In genomic region chr11:59530870-59531535, GRCm38 (mm10) we compare ENCODE assay signal across 13 mouse cellular contexts. TPM values are rescaled to one million over a fixed set of nuclear protein-coding genes. Genes with fewer than 3 reads are reported as not detected.
A peak's percentile ranks its signal among the peaks of the same experiment; 100 is the strongest.
DNase-seq lines count a peak whose midpoint lies in the region; ATAC-seq lines count a peak whose summit lies in the region.
"Had no signal": no experiment of that assay in that cellular context is flagged by ENCODE, and none has a peak within 500 bp of the region (broad histone marks: within the 10 kb centered on the region; RNA-seq: fewer than 3 reads in every experiment).

No protein-coding gene starts in this region.

- H3K9ac ChIP-seq in heart, embryonic 15.5 days = no peak overlapping the region
- no peak overlapping the region for H3K9ac ChIP-seq in midbrain, embryonic 16.5 days (ENCODE audit: low read depth, low read length)
- H3K9ac ChIP-seq: stomach, embryonic 15.5 days had no signal

- H3K4me3 ChIP-seq in heart, embryonic 15.5 days = no peak overlapping the region
- H3K4me3 ChIP-seq in heart, embryonic 10.5 days = no peak overlapping the region
- H3K4me3 ChIP-seq in midbrain, embryonic 16.5 days (ENCODE audit: low read depth, low read length) = no peak overlapping the region
- H3K4me3 ChIP-seq: stomach, embryonic 15.5 days had no signal

- intact Hi-C loops in left cerebral cortex, postnatal 4 days (cut with DNase I) = loop anchor here (5.0 kb wide), 1 partner anchor 36 kb away; no protein-coding TSS in a partner anchor

- ATAC-seq in heart, embryonic 15.5 days (replicated peaks; ENCODE audit: insufficient number of reproducible peaks, insufficient read depth, low FRiP score, low read depth) = 0 out of 2 replicates have a peak, but pooled peaks have one; percentile 18
- no peak for ATAC-seq in midbrain, embryonic 16.5 days

- H3K27me3 ChIP-seq in heart, embryonic 15.5 days = no peaks in the 10 kb centered on the region
- no peaks in the 10 kb centered on the region for H3K27me3 ChIP-seq in heart, embryonic 10.5 days (ENCODE audit: insufficient read depth, poor library complexity, severe bottlenecking)
- no peaks in the 10 kb centered on the region for H3K27me3 ChIP-seq in midbrain, embryonic 16.5 days (ENCODE audit: control insufficient read depth, insufficient read depth, low read depth, low read length)
- H3K27me3 ChIP-seq: stomach, embryonic 15.5 days had no signal

- no peak overlapping the region for H3K4me2 ChIP-seq in heart, embryonic 15.5 days
- H3K4me2 ChIP-seq in midbrain, embryonic 16.5 days (ENCODE audit: low read length) = no peak overlapping the region
- H3K4me2 ChIP-seq: stomach, embryonic 15.5 days had no signal

- H3K9me3 ChIP-seq in heart, embryonic 15.5 days (replicated peaks) = no peaks in the 10 kb centered on the region
- H3K9me3 ChIP-seq in heart, embryonic 10.5 days = no peaks in the 10 kb centered on the region
- H3K9me3 ChIP-seq in midbrain, embryonic 16.5 days (replicated peaks; ENCODE audit: control insufficient read depth, low read length, poor library complexity, severe bottlenecking) = no peaks in the 10 kb centered on the region
- H3K9me3 ChIP-seq: stomach, embryonic 15.5 days had no signal

- 76% methylated on average over 6 of the region's 6 CpGs for WGBS in heart, embryonic 15.5 days
- WGBS in heart, embryonic 10.5 days = 77% methylated on average over 6 of the region's 6 CpGs
- 75% methylated on average over 6 of the region's 6 CpGs for WGBS in midbrain, embryonic 16.5 days

- H3K4me1 ChIP-seq in heart, embryonic 15.5 days (replicated peaks) = no peaks in the 10 kb centered on the region; the same call in 1 of the 2 replicates
- H3K4me1 ChIP-seq in heart, embryonic 10.5 days = peaks cover 5% of the 10 kb centered on the region; the same call in 1 of the 2 replicates
- H3K4me1 ChIP-seq in midbrain, embryonic 16.5 days (ENCODE audit: control insufficient read depth, insufficient read depth, low read length) = no peaks in the 10 kb centered on the region
- H3K4me1 ChIP-seq: stomach, embryonic 15.5 days had no signal

- H3K36me3 ChIP-seq in heart, embryonic 15.5 days = no peaks in the 10 kb centered on the region
- H3K36me3 ChIP-seq in heart, embryonic 10.5 days = no peaks in the 10 kb centered on the region
- H3K36me3 ChIP-seq in midbrain, embryonic 16.5 days (ENCODE audit: control insufficient read depth, insufficient read depth, low read length) = no peaks in the 10 kb centered on the region
- H3K36me3 ChIP-seq: stomach, embryonic 15.5 days had no signal

- H3K27ac ChIP-seq in heart, embryonic 15.5 days = no peak overlapping the region
- H3K27ac ChIP-seq in heart, embryonic 10.5 days = no peak overlapping the region
- H3K27ac ChIP-seq in midbrain, embryonic 16.5 days (ENCODE audit: low read length) = no peak overlapping the region
- H3K27ac ChIP-seq: stomach, embryonic 15.5 days had no signal

- no peak for DNase-seq in heart, embryonic 10.5 days (ENCODE audit: low spot score)
- DNase-seq in MN1 (ENCODE audit: low spot score) = peak; percentile 24
- peak; percentile 85 for DNase-seq in cerebellum, postnatal 14 days
- DNase-seq in left cerebral cortex, postnatal 4 days = peak; percentile 81
- DNase-seq in natural killer cell, adult 2 months (ENCODE audit: low spot score in 2 of 2) = no peak
- no peak for DNase-seq in kidney, postnatal 10 days
- DNase-seq: adrenal gland, adult 2 months; heart, adult 18-20 months had no signal

RNA-seq across cellular contexts. Expression of gene Zkscan17, which starts 4.5 kb away (rescaled TPM):
- 11.6 and 15.9 TPM in 2 replicates for polyA plus RNA-seq in heart, embryonic 15.5 days (2015; fragmentation: Nextera tagmentation; extraction: Ambion mirVana)
- polyA plus RNA-seq in heart, embryonic 10.5 days (2016; fragmentation: Nextera tagmentation; extraction: Ambion mirVana) = 19.9 and 22.9 TPM in 2 replicates
- 10 to 100 TPM; 16.9 to 20.4 TPM for total RNA-seq in left cerebral cortex, postnatal 4 days (2021)
- polyA plus RNA-seq in midbrain, embryonic 16.5 days (2015; fragmentation: Nextera tagmentation; extraction: Ambion mirVana) = 13.4 TPM in 2 replicates

RNA-seq across cellular contexts. Expression of gene Nlrp3, which starts 10.4 kb away (rescaled TPM):
- 0.20 and 0.66 TPM in 2 replicates for polyA plus RNA-seq in heart, embryonic 15.5 days (2015; fragmentation: Nextera tagmentation; extraction: Ambion mirVana)
- 0.40 TPM in 1 of 2 replicates, not detected in the other for polyA plus RNA-seq in heart, embryonic 10.5 days (2016; fragmentation: Nextera tagmentation; extraction: Ambion mirVana)
- under 1 TPM; 0.50 to 0.60 TPM for total RNA-seq in left cerebral cortex, postnatal 4 days (2021)
- 0.09 and 0.34 TPM in 2 replicates for polyA plus RNA-seq in midbrain, embryonic 16.5 days (2015; fragmentation: Nextera tagmentation; extraction: Ambion mirVana)

RNA-seq across cellular contexts. Expression of gene Olfr222, which starts 45.0 kb away (rescaled TPM):
- not detected in 2 replicates for polyA plus RNA-seq in heart, embryonic 15.5 days (2015; fragmentation: Nextera tagmentation; extraction: Ambion mirVana)
- polyA plus RNA-seq in heart, embryonic 10.5 days (2016; fragmentation: Nextera tagmentation; extraction: Ambion mirVana) = not detected in 2 replicates
- total RNA-seq in left cerebral cortex, postnatal 4 days (2021) = not detected
- polyA plus RNA-seq in midbrain, embryonic 16.5 days (2015; fragmentation: Nextera tagmentation; extraction: Ambion mirVana) = not detected in 2 replicates
- total RNA-seq: adrenal gland, adult 2 months; heart, adult 18-20 months had no signal
- polyA plus RNA-seq: adrenal gland, adult 2 months; C2C12; liver, embryonic 16.5 days; stomach, embryonic 15.5 days had no signal

RNA-seq across cellular contexts. Expression of gene Zfp867, which starts 58.7 kb away (rescaled TPM):
- 5.9 and 6.9 TPM in 2 replicates for polyA plus RNA-seq in heart, embryonic 15.5 days (2015; fragmentation: Nextera tagmentation; extraction: Ambion mirVana)
- 5.2 and 5.9 TPM in 2 replicates for polyA plus RNA-seq in heart, embryonic 10.5 days (2016; fragmentation: Nextera tagmentation; extraction: Ambion mirVana)
- 1 to 10 TPM; 7.1 to 7.5 TPM for total RNA-seq in left cerebral cortex, postnatal 4 days (2021)
- 14.2 and 14.4 TPM in 2 replicates for polyA plus RNA-seq in midbrain, embryonic 16.5 days (2015; fragmentation: Nextera tagmentation; extraction: Ambion mirVana)

Comparison
In these comparisons a context has a peak if more than half of its experiments do, and no peak if none do; other contexts are left out.
1. DNase-seq: peak in MN1 (single experiment), cerebellum, postnatal 14 days (2 of 2) and left cerebral cortex, postnatal 4 days (single experiment); none in heart, embryonic 10.5 days (single experiment), natural killer cell, adult 2 months (0 of 2) and kidney, postnatal 10 days (single experiment).